Mouse (Mus musculus) megakaryocyte progenitor cell, adult 5-6 weeks (primary cell): ENCODE results near the gene Fam117a. TPM values are rescaled to one million over a fixed set of nuclear protein-coding genes. Genes with fewer than 3 reads are reported as not detected.

Experiments
- ATAC-seq: replicated peaks from 2 replicates; pipeline ENCODE4 v1.8.0; 2016; ENCODE audit warnings: mild to moderate bottlenecking, moderate TSS enrichment, inconsistent platforms; ENCODE audit not compliant: poor library complexity
- total RNA-seq, 2 experiments: library from RNA; stranded (forward) in 1 of 2; stranded (reverse) in 1 of 2; fragments of 157-497, 149-512 nt in 1 of 2; fragments of 200-1000 nt in 1 of 2; gene quantifications; 2 replicates each; pipeline versions ENCODE4 v1.2.3 to v1.2.4; 2015 to 2017

Gene Fam117a
- total RNA-seq, 2 experiments from 2014 or later = 90.4 to 91.8 TPM

DNA sequence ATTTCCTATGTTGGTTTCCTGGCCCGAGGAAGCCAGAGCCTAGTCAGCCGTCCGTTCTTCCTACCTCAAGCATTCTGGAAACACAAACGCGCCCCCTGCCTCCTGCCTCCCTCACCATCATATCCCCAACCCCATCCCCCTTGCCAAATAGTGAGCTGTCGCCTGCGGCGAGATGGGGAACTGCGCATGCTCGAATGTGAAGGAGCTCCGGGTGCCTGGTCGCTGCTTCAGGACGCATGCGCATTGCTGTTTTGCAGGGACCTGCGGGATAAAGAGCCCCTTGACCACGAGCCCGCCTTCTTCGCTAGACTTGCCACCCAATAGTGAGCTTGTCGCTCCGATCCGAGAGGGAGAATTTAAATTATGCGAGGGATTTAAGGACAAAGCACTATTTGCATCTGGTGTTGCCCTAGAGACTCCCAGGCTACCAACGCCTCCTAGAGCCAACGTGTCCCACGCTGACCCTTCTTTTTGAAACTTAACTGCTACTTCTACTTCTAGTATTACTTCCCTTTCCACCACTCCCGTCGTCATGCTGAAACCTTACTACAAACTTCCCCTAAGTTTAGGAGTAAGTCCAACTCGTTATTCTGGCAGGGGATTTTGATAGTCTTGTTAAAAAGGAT, 77.8 kb downstream of the Fam117a start:
- ATAC-seq = peak; percentile 64

DNA sequence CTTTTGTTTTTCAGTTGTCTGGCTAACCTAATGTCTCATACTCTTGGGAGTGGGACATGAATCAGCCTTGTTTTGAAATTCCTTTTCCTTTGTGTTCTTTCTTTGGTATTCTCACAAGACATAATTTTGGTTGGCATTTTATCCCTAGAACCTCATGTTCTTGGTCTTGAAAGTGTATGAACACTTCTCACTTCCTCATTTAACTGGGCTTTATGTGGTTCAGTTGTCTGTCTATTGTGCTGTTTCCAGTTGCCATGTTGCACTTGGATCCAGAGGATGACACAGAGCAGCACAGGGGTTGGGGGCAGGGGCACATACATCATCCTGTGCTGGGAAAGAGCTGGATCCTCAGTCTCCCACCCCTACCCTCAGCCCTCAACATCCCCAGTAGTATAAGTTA, 79.1 kb downstream of the Fam117a start:
- ATAC-seq = no peak

GRCm38 (mm10) chr11:95417341-95417740, 80.5 kb downstream of the Fam117a start:
- ATAC-seq = no peak

GRCm38 (mm10) chr11:95420880-95421435, 84.1 kb downstream of the Fam117a start:
- no peak for ATAC-seq

GRCm38 (mm10) chr11:95423505-95423904, 86.7 kb downstream of the Fam117a start:
- no peak for ATAC-seq

DNA sequence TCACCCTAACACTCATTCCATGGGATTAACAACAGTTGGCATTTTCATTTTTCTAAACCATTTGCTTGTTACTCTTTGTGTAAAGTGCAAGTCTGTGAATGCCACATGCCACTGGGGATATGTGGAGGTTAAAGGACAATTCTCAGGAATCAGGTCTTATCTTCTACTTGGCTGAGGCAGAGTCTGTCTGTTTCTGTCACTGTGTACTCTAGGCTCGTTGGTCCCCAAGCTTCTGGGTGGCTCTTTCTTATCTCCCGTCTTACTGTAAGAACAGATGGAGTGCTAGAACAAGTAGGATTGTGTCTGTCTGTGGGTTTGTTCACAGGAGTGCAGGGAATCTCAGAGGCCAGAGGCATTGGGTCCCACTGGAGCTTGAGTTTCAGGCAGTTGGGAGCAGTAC, 94.5 kb downstream of the Fam117a start:
- ATAC-seq = peak; percentile 80

Other genes starting within 250 kb of the Fam117a start
- gene Dlx3, start 216.9 kb upstream of the Fam117a start, total RNA-seq (2015) = not detected in 2 replicates
- gene Dlx3, start 216.9 kb upstream of the Fam117a start, total RNA-seq (2017) = not detected in 2 replicates
- gene Dlx4, start 190.8 kb upstream of the Fam117a start, total RNA-seq (2015) = not detected in 2 replicates
- gene Dlx4, start 190.8 kb upstream of the Fam117a start, total RNA-seq (2017) = not detected in 2 replicates
- gene Tac4, start 75.5 kb upstream of the Fam117a start, total RNA-seq (2015) = not detected in 2 replicates
- gene Tac4, start 75.5 kb upstream of the Fam117a start, total RNA-seq (2017) = not detected in 2 replicates
- gene Kat7, start 26.8 kb upstream of the Fam117a start, total RNA-seq (2015) = 99.1 and 111 TPM in 2 replicates
- 70.8 and 73.3 TPM in 2 replicates for gene Kat7, start 26.8 kb upstream of the Fam117a start, total RNA-seq (2017)
- gene Slc35b1, start 47.7 kb downstream of the Fam117a start, total RNA-seq (2015) = 82.6 and 88.6 TPM in 2 replicates
- gene Slc35b1, start 47.7 kb downstream of the Fam117a start, total RNA-seq (2017) = 61.2 and 85.6 TPM in 2 replicates
- 88.9 and 102 TPM in 2 replicates for gene Spop, start 77.1 kb downstream of the Fam117a start, total RNA-seq (2015)
- gene Spop, start 77.1 kb downstream of the Fam117a start, total RNA-seq (2017) = 60.2 and 63.3 TPM in 2 replicates
- gene Nxph3, start 177.6 kb downstream of the Fam117a start, total RNA-seq (2015) = not detected in 2 replicates
- gene Nxph3, start 177.6 kb downstream of the Fam117a start, total RNA-seq (2017) = not detected in 2 replicates